Mouse (Mus musculus) intestine, postnatal 0 days (tissue): Measurements from ENCODE around the gene Agk. TPM values are rescaled to one million over a fixed set of nuclear protein-coding genes. Genes with fewer than 3 reads are reported as not detected.
A peak's percentile ranks its signal among the peaks of the same experiment; 100 is the strongest.

Experiments
- ATAC-seq: fragments of 200-750 bp; cut with Nextera tagmentation; 2 replicates; pipeline ENCODE4 v1.8.0; 2017; ENCODE audit warnings: mild to moderate bottlenecking, moderate TSS enrichment, moderate library complexity
- H3K27ac ChIP-seq: fragments of 300-500 bp; sonication (generic); 2 replicates; pipeline ENCODE4 v1.5.1; 2014; ENCODE audit warnings: mild to moderate bottlenecking, low read depth, low read length, moderate library complexity
- H3K27me3 ChIP-seq: fragments of 300-500 bp; sonication (generic); replicated peaks from 2 replicates; pipeline ENCODE4 v1.6.1; 2014; ENCODE audit warnings: low read length, mixed read lengths; ENCODE audit not compliant: control insufficient read depth, insufficient read depth
- H3K36me3 ChIP-seq: fragments of 300-500 bp; sonication (generic); 2 replicates; pipeline ENCODE4 v1.6.1; 2014; ENCODE audit warnings: mild to moderate bottlenecking, moderate library complexity; ENCODE audit not compliant: control insufficient read depth, insufficient read depth
- H3K4me1 ChIP-seq: fragments of 300-500 bp; sonication (generic); replicated peaks from 2 replicates; pipeline ENCODE4 v1.6.1; 2014; ENCODE audit warnings: antibody characterized with exemption, low read length, mixed read lengths; ENCODE audit not compliant: control insufficient read depth, insufficient read depth
- H3K4me2 ChIP-seq: fragments of 300-500 bp; sonication (generic); replicated peaks from 2 replicates; pipeline ENCODE4 v1.6.1; 2014; ENCODE audit warnings: low read depth, mild to moderate bottlenecking, moderate library complexity
- H3K4me3 ChIP-seq: fragments of 300-500 bp; sonication (generic); 2 replicates; pipeline ENCODE4 v1.5.1; 2014; ENCODE audit warnings: low read depth, low read length
- H3K9ac ChIP-seq: fragments of 300-500 bp; sonication (generic); 2 replicates; pipeline ENCODE4 v1.6.1; 2014; ENCODE audit warnings: mild to moderate bottlenecking, low read depth, low read length
- H3K9me3 ChIP-seq: fragments of 300-500 bp; sonication (generic); 2 replicates; pipeline ENCODE4 v1.6.1; 2016; ENCODE audit warnings: mixed run types; ENCODE audit not compliant: control insufficient read depth
- CTCF ChIP-seq: sonication (generic); IDR thresholded peaks from 2 replicates; pipeline ENCODE4 v1.5.1; 2016; ENCODE audit warnings: low read depth, mild to moderate bottlenecking, control low read depth, antibody characterized with exemption, moderate library complexity
- WGBS: fragments of 180-500 bp; shearing (Covaris S2); extraction: QIAGEN DNeasy Blood & Tissue Kit; methylation state at CpG from one replicate; pipeline ENCODE4 v1.1.7; 2014; 5-methylcytosine and 5-hydroxymethylcytosine counted together
- polyA plus RNA-seq: library from polyadenylated mRNA; unstranded; fragments of >200 nt; fragmentation: Nextera tagmentation; extraction: Ambion mirVana; gene quantifications from 2 replicates; pipeline ENCODE4 v1.2.1, GENCODE M21; 2015

Gene Agk
- polyA plus RNA-seq, 1 experiment from 2014 or later = 10.9 TPM

GRCm38 (mm10) chr6:40435151-40436046 lies 110.4 kb downstream of the Agk start:
- peak overlapping the region; percentile 80 for H3K9ac ChIP-seq
- peaks cover 3% of the 10 kb centered on the region; the same call in 1 of the 2 replicates for H3K27me3 ChIP-seq
- H3K9me3 ChIP-seq = no peaks in the 10 kb centered on the region
- peak overlapping the region; percentile 86 for H3K4me3 ChIP-seq
- no peaks in the 10 kb centered on the region for H3K36me3 ChIP-seq
- H3K4me2 ChIP-seq = peak overlapping the region; percentile 99
- TF ChIP-seq CTCF = peak; percentile 50
- H3K27ac ChIP-seq = no peak overlapping the region; the same call in 1 of the 2 replicates
- peak; percentile 20 for ATAC-seq
- 0 out of 2 replicates have a peak, but pooled peaks cover under 1% of the 10 kb centered on the region for H3K4me1 ChIP-seq
- under 1% methylated on average over 62 of the region's 72 CpGs for WGBS

- Histone ChIP-seq H3K36me3 (no peaks in the 10 kb centered on the region), H3K4me2 (peak within 1 kb of the TSS; percentile 99), H3K9me3 (no peaks in the 10 kb centered on the region), H3K9ac (peak within 1 kb of the TSS; percentile 80), H3K27me3 (peaks cover 6% of the 10 kb centered on the region; the same call in 1 of the 2 replicates), H3K27ac (no peak within 1 kb of the TSS; the same call in 1 of the 2 replicates), H3K4me3 (peak within 1 kb of the TSS; percentile 86), H3K4me1 (no peaks in the 10 kb centered on the region)
- WGBS = under 1% methylated on average over 38 of the region's 38 CpGs
- ATAC-seq = peak; percentile 78
- TF ChIP-seq CTCF = no peak
Observed at GRCm38 (mm10) chr6:40436047-40436483, 111.1 kb downstream of the Agk start, which contains the start of gene E330009J07Rik. E330009J07Rik (minus strand) TSS chr6:40436135.

DNA sequence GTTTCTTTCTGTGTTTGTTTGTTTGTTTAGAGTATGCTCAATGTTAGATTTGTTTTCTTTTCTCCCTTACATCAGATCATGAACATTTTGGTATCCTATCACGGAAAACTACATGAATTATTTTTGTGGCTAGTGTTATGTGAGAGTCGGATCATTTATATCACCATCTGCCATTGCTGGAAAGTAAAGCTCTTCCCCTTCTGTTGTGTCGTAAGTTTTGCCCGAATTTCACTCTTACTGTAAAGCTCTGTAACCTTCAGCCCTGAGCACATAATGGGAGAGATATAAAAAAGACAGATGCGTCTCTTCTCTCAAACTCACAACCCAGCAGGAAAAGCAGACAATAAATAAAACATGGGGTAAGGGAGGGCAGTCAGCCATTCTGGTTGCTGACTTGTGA lies 114.0 kb downstream of the Agk start, which contains the start of gene Wee2:
Gene Wee2, plus strand, starts transcription at position 153 of the 400 bp plus-strand sequence.
- no peak for TF ChIP-seq CTCF
- H3K4me3 ChIP-seq = no peak within 1 kb of the TSS
- H3K9me3 ChIP-seq = no peaks in the 10 kb centered on the region
- H3K4me1 ChIP-seq = no peaks in the 10 kb centered on the region
- ATAC-seq = no peak
- no peaks in the 10 kb centered on the region for H3K36me3 ChIP-seq
- H3K27ac ChIP-seq = no peak within 1 kb of the TSS
- H3K27me3 ChIP-seq = peaks cover 20% of the 10 kb centered on the region; the same call in 1 of the 2 replicates
- no peak within 1 kb of the TSS for H3K4me2 ChIP-seq
- 74% methylated on average over 5 of the region's 5 CpGs for WGBS
- no peak within 1 kb of the TSS for H3K9ac ChIP-seq

DNA sequence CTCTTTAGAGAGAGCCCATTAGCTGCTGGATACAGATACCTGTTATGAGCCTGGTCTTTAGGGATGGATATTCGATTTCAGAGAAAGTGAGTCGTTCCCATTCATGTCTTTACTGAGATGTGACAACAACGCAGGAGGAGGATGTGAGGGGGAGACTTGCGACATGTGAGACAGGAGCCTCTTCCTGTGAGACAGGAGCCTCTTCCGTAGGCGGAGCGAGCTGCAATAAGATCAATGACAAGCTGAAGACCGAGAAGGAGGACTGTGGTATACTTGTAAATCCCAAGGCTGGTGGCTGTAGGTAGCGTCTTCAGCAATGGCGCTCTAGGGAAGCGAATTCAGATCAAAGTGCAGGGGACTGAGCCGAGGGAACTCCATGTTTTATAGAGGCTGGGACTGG lies 114.8 kb downstream of the Agk start:
- TF ChIP-seq CTCF = no peak
- H3K36me3 ChIP-seq = no peaks in the 10 kb centered on the region
- 44% methylated on average over 12 of the region's 12 CpGs for WGBS
- H3K27me3 ChIP-seq = peaks cover 20% of the 10 kb centered on the region; the same call in 1 of the 2 replicates
- no peak overlapping the region for H3K4me2 ChIP-seq
- H3K4me3 ChIP-seq = no peak overlapping the region
- H3K27ac ChIP-seq = no peak overlapping the region
- no peaks in the 10 kb centered on the region for H3K9me3 ChIP-seq
- no peak overlapping the region for H3K9ac ChIP-seq
- ATAC-seq = no peak
- H3K4me1 ChIP-seq = no peaks in the 10 kb centered on the region

DNA sequence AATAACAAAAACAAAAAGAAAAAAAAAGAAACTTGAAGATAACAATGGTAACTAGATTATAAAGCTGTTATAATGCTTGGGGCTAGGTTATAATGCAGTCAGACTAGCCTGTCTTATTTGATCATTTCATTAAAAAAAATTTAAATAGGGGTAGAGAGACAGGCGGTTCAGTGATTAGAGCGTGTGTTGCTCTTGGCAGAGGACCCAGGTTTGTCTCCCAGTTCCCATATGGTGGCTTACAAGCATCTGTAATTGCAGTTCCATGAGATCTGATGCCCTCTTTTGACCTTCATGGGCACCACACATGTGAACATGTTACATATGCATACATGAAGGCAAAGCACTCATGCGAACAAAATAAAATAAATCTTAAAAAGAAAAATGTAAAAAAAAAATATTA lies 116.3 kb downstream of the Agk start:
- no peak for TF ChIP-seq CTCF
- no peak overlapping the region for H3K27ac ChIP-seq
- no peaks in the 10 kb centered on the region for H3K36me3 ChIP-seq
- no peak overlapping the region for H3K9ac ChIP-seq
- no peak overlapping the region for H3K4me3 ChIP-seq
- H3K4me2 ChIP-seq = no peak overlapping the region
- no peaks in the 10 kb centered on the region for H3K4me1 ChIP-seq
- no peak for ATAC-seq
- no peaks in the 10 kb centered on the region for H3K9me3 ChIP-seq
- H3K27me3 ChIP-seq = peaks cover 20% of the 10 kb centered on the region; the same call in 1 of the 2 replicates
- WGBS = 75% methylated on average over 3 of the region's 3 CpGs

DNA sequence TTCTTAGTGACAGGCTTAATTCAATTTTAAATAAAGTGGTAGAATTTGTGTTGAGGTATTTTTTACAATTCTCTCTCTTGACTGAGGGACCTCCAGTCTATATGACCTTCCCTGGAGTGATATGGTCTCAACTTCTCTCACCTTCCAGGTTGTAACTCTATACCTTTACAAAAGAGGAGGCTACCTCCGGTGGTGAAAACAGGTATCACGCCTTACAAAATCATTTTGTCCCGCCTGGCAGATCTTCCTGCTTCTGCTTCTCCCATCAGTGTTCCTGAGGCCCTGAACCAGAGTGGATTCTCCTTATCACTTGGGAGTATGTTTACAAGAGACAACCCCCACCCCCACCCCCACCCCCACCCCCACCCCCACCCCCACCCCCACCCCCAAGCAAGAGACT lies 116.8 kb downstream of the Agk start:
- WGBS = 20% methylated on average over 3 of the region's 3 CpGs
- ATAC-seq = no peak

More for the DNA sequence above, 116.8 kb downstream of the Agk start:
- H3K27me3 ChIP-seq = peaks cover 20% of the 10 kb centered on the region; the same call in 1 of the 2 replicates
- H3K9ac ChIP-seq = no peak overlapping the region
- no peaks in the 10 kb centered on the region for H3K9me3 ChIP-seq
- H3K36me3 ChIP-seq = no peaks in the 10 kb centered on the region
- H3K4me1 ChIP-seq = no peaks in the 10 kb centered on the region
- H3K4me3 ChIP-seq = no peak overlapping the region
- H3K4me2 ChIP-seq = no peak overlapping the region
- TF ChIP-seq CTCF = peak; percentile 49
- no peak overlapping the region for H3K27ac ChIP-seq
